Mouse (Mus musculus) myocyte (in vitro differentiated cells): Measurements from ENCODE around the gene Tbk1. TPM values are rescaled to one million over a fixed set of nuclear protein-coding genes. Genes with fewer than 3 reads are reported as not detected.

Source experiments
- H3K27me3 ChIP-seq: one replicate; pipeline ENCODE4 v1.6.1; 2011; ENCODE audit not compliant: control insufficient read depth, insufficient read depth, insufficient read length
- H3K36me3 ChIP-seq: one replicate; pipeline ENCODE4 v1.6.1; 2011; ENCODE audit not compliant: control insufficient read depth, insufficient read depth
- H3K4me2 ChIP-seq: one replicate; pipeline ENCODE4 v1.6.1; 2011; ENCODE audit warnings: low read depth, control low read depth
- H3K4me3 ChIP-seq: one replicate; pipeline ENCODE4 v1.5.1; 2011; ENCODE audit warnings: mild to moderate bottlenecking, control low read depth, moderate library complexity
- H3K79me2 ChIP-seq: one replicate; pipeline ENCODE4 v1.6.1; 2011; ENCODE audit not compliant: control insufficient read depth, insufficient read depth
- H3ac ChIP-seq: one replicate; pipeline ENCODE4 v1.6.1; 2011; ENCODE audit not compliant: control insufficient read depth, insufficient read length
- CEBPB ChIP-seq: IDR thresholded peaks from 2 replicates; pipeline ENCODE4 v1.6.1; 2011; ENCODE audit warnings: mild to moderate bottlenecking, moderate library complexity; ENCODE audit not compliant: poor library complexity, insufficient read depth, severe bottlenecking
- E2F4 ChIP-seq: IDR thresholded peaks from one replicate; pipeline ENCODE4 v1.6.1; 2011; ENCODE audit warnings: mild to moderate bottlenecking, control low read depth, moderate library complexity; ENCODE audit not compliant: insufficient read depth
- MAX ChIP-seq: IDR thresholded peaks from one replicate; pipeline ENCODE4 v1.6.1; 2011; ENCODE audit warnings: low read depth, mild to moderate bottlenecking, control low read depth
- MYOD1 ChIP-seq, 3 experiments: IDR thresholded peaks; one replicate each; pipeline ENCODE4 v1.6.1; 2011; ENCODE audit warnings: control low read depth in 2 of 3, low read depth in 2 of 3, mild to moderate bottlenecking in 2 of 3, moderate library complexity in 1 of 3; ENCODE audit not compliant: insufficient read length in 2 of 3, control insufficient read depth in 1 of 3
- MYOG ChIP-seq, 3 experiments: IDR thresholded peaks; one replicate each; pipeline ENCODE4 v1.6.1; 2011; ENCODE audit warnings: control low read depth in 2 of 3, low read depth in 2 of 3, mild to moderate bottlenecking in 2 of 3; ENCODE audit not compliant: insufficient read length in 2 of 3, control insufficient read depth in 1 of 3, insufficient read depth in 1 of 3
- POLR2A ChIP-seq: IDR thresholded peaks from one replicate; pipeline ENCODE4 v1.6.1; 2011; ENCODE audit warnings: low read depth, mild to moderate bottlenecking, control low read depth, moderate library complexity; ENCODE audit not compliant: insufficient read length
- POLR2AphosphoS2 ChIP-seq: IDR thresholded peaks from one replicate; pipeline ENCODE4 v1.6.1; 2011; ENCODE audit warnings: low read depth, control low read depth; ENCODE audit not compliant: insufficient read length
- REST ChIP-seq: IDR thresholded peaks from one replicate; pipeline ENCODE4 v1.6.1; 2011; ENCODE audit warnings: mild to moderate bottlenecking, control low read depth, moderate library complexity; ENCODE audit not compliant: insufficient read depth, insufficient read length
- SRF ChIP-seq: IDR thresholded peaks from one replicate; pipeline ENCODE4 v1.6.1; 2011; ENCODE audit warnings: low read depth; ENCODE audit not compliant: control insufficient read depth, insufficient read length
- TCF12 ChIP-seq: IDR thresholded peaks from one replicate; pipeline ENCODE4 v1.6.1; 2011; ENCODE audit warnings: mild to moderate bottlenecking, control low read depth; ENCODE audit not compliant: poor library complexity, insufficient read depth, severe bottlenecking
- TCF3 ChIP-seq: IDR thresholded peaks from one replicate; pipeline ENCODE4 v1.6.1; 2011; ENCODE audit warnings: low read depth, control low read depth; ENCODE audit not compliant: insufficient read length
- USF1 ChIP-seq: IDR thresholded peaks from one replicate; pipeline ENCODE4 v1.6.1; 2011; ENCODE audit warnings: low read depth, mild to moderate bottlenecking, control low read depth, moderate library complexity
- polyA plus RNA-seq: library from polyadenylated mRNA; unstranded; fragments of >200 nt; fragmentation: generic; extraction: Trizol; gene quantifications from one replicate; pipeline ENCODE4 v1.2.1, GENCODE M21; 2012; ENCODE audit warnings: missing spikeins

The Tbk1 gene
- polyA plus RNA-seq, 1 experiment, result 9.0 TPM

DNA sequence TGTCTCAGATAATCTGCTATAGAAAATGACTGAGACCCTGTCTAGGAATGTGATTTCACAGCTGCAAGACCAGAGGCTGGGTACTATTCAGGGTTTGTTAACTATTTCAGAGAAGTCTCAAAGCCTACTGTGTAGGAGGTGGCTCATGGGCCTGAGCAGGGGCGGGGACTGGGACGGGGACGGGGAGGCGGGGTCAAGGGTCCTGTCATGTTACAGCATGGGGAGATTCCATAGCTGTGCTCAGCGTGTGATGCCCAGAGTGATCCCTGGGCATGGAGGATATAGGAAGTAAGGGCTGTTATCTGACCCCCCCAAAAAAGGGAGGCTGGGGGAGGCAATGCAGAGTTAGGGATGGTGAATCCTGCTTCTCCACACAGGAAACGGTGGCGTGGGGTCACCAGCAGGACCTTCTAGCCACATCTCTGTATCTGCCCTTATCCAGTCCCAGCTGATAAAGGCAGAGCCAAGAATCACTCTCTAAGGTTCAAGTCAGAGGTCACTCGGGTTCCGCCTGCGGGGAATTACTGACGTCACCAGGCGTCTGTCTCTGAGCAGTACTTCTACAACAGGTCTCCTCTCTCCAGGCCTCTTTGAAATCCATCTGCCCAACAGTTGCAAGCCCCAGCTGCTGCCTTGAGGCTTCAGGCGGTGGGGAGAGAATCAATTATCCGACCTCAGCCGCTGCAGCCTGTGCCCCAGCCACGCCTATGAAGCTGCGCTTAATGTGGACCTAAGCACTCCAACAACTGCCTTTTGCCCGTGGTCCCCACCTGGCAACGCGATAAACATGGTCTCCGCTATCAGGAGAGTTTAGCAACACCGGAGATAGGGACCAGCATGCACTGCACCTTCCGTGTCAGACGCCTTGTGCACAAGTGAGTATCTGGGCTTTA, 76.6 kb downstream of the Tbk1 start:
- TF ChIP-seq POLR2A (no peak), TCF3 (peak; percentile 69), MYOD1 (IDR thresholded peaks at IDR 0.05; ENCODE audit: control insufficient read depth in 1 of 3, insufficient read length in 2 of 3, low read depth in 2 of 3) (peak in 2 of 3 experiments; percentile 43 to 87), MYOG (IDR thresholded peaks at IDR 0.05; ENCODE audit: control insufficient read depth in 1 of 3, insufficient read depth in 1 of 3, insufficient read length in 2 of 3, low read depth in 2 of 3) (peak; percentile 63 to 95 (median 78)), TCF12 (peak; percentile 43)
- H3K36me3 ChIP-seq, result no peaks in the 10 kb centered on the region
- H3K4me2 ChIP-seq, result peak overlapping the region; percentile 49
- H3K79me2 ChIP-seq, result no peaks in the 10 kb centered on the region
- H3ac ChIP-seq, result no peak overlapping the region
- no peak overlapping the region for H3K4me3 ChIP-seq
- H3K27me3 ChIP-seq, result no peaks in the 10 kb centered on the region

DNA sequence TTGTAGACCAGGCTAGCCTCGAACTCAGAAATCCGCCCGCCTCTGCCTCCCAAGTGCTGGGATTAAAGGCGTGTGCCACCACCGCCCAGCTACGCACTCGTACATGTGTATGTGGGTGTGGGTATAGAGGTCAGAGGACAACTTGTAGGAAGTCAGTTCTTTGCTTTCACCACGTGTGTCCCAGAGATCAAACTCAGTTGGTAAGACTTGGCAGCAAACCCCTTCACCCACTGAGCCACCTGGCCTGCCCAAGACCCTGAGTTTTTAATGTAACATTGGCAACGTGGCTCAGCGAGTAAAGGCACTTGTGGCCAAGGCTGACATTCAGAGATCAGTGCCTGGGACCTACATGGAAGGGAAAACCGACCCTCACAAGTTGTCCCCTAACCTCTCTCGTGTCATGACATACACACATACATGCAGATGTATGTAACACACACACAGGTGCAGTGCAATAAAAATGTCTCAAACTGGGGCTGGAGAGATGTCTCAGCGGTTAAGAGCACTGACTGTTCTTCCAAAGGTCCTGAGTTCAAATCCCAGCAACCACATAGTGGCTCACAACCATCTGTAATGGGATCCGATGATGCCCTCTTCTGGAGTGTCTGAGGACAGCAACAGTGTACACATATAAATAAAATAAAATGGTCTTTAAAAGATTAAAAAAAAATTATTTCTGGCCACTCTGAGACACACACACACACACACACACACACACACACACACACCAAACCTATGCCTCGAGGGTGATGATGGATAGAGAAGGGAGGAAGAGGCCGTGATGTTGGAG, 78.6 kb downstream of the Tbk1 start:
- H3K4me2 ChIP-seq, result no peak overlapping the region
- TF ChIP-seq MYOG (IDR thresholded peaks at IDR 0.05; ENCODE audit: control insufficient read depth in 1 of 3, insufficient read depth in 1 of 3, insufficient read length in 2 of 3, low read depth in 2 of 3) (no peak), REST (no peak), USF1 (no peak), TCF3 (no peak), E2F4 (no peak), CEBPB (no peak), POLR2AphosphoS2 (no peak), MAX (no peak), POLR2A (no peak), TCF12 (no peak)
- H3ac ChIP-seq, result no peak overlapping the region
- H3K27me3 ChIP-seq, result no peaks in the 10 kb centered on the region
- no peaks in the 10 kb centered on the region for H3K36me3 ChIP-seq
- H3K4me3 ChIP-seq, result no peak overlapping the region
- H3K79me2 ChIP-seq, result no peaks in the 10 kb centered on the region

DNA sequence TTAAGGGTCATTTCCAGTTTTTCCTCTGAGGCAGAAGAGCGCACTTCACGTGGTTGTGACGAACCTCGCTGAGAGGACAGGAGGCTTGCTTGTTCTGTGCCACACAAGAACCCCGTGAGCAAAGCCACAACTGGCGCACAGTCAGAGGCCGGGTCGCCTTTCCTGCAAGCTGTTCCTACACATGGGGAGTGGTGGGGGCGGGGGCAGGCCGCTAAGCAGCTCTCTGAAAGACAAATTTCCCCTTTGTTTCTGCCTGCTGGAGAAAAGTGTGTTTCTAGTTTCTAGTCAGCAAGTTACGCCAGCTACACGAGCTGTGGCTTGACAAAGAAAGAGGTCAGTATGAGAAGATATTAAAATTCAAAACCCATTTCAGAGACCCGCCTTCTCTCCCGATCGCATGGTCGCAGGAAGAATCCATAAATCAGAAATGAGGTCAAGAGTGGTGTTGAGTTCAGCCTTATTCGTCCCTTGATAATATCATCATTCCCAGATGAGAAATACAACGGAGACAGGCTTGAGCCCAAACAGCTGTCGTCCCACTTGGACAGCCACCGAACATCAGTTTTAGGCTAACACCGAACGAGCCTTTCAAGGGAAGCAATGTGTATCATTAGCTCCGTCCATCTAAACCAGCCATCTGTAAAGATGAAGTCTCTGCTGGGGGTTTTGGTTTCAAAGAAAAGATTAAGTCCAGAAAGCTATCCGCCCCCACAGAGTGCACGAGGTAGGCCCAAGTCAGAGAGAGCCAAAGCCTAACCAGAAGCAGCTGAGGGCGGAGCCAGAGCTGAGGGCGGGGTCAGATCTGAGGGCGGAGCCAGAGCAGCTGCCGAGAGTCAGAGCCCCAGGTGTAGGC, 79.6 kb downstream of the Tbk1 start:
- no peak overlapping the region for H3K4me3 ChIP-seq
- no peaks in the 10 kb centered on the region for H3K27me3 ChIP-seq
- TF ChIP-seq POLR2AphosphoS2, result no peak
- TF ChIP-seq CEBPB, result no peak
- TF ChIP-seq REST, result no peak
- no peak for TF ChIP-seq E2F4
- TF ChIP-seq USF1, result no peak
- peak in 2 of 3 experiments; percentile 7 to 20 for TF ChIP-seq MYOD1 (IDR thresholded peaks at IDR 0.05; ENCODE audit: control insufficient read depth in 1 of 3, insufficient read length in 2 of 3, low read depth in 2 of 3)
- no peak for TF ChIP-seq TCF12
- no peak for TF ChIP-seq TCF3
- no peak for TF ChIP-seq SRF
- TF ChIP-seq POLR2A, result no peak
- peak in 1 of 3 experiments; percentile 26 for TF ChIP-seq MYOG (IDR thresholded peaks at IDR 0.05; ENCODE audit: control insufficient read depth in 1 of 3, insufficient read depth in 1 of 3, insufficient read length in 2 of 3, low read depth in 2 of 3)
- TF ChIP-seq MAX, result no peak
- no peak overlapping the region for H3K4me2 ChIP-seq
- H3K36me3 ChIP-seq, result no peaks in the 10 kb centered on the region
- H3K79me2 ChIP-seq, result no peaks in the 10 kb centered on the region
- H3ac ChIP-seq, result no peak overlapping the region

- TF ChIP-seq TCF3 (no peak), SRF (no peak), E2F4 (no peak), POLR2AphosphoS2 (no peak), MYOD1 (IDR thresholded peaks at IDR 0.05; ENCODE audit: control insufficient read depth in 1 of 3, insufficient read length in 2 of 3, low read depth in 2 of 3) (no peak), POLR2A (no peak), CEBPB (no peak), MAX (no peak)
- Histone ChIP-seq H3K36me3 (no peaks in the 10 kb centered on the region), H3K4me2 (no peak overlapping the region), H3K4me3 (no peak overlapping the region), H3ac (no peak overlapping the region), H3K27me3 (no peaks in the 10 kb centered on the region), H3K79me2 (no peaks in the 10 kb centered on the region)
These were observed 80.7 kb downstream of the Tbk1 start for GRCm38 (mm10) chr10:121505929-121506328.
